Mouse (Mus musculus): ENCODE results near the gene Pramef8. TPM values are rescaled to one million over a fixed set of nuclear protein-coding genes. Genes with fewer than 3 reads are reported as not detected.
A peak's percentile ranks its signal among the peaks of the same experiment; 100 is the strongest.
"Not testable (repeated sequence)": the region's sequence is repeated elsewhere in the genome, so short reads cannot be mapped to it uniquely, and the experiment has no call there.

The Pramef8 gene
- total RNA-seq (2021), result 1 to 10 TPM; 9.1 to 9.3 TPM

- peak; percentile 84 for DNase-seq (ENCODE audit: low spot score)
- intact Hi-C loops (cut with DNase I), result no loop called here
Observed at GRCm38 (mm10) chr4:143412219-143413092, at the start of gene Pramef8. Gene Pramef8 (plus strand): TSS chr4:143412426.

GRCm38 (mm10) chr4:143366415-143367041 lies 45.7 kb upstream of the Pramef8 start:
- intact Hi-C loops (cut with DNase I), result no loop called here
- DNase-seq (ENCODE audit: low spot score), result no peak

- intact Hi-C loops (cut with DNase I), result no loop called here
- DNase-seq (ENCODE audit: low spot score), result no peak
Observed at GRCm38 (mm10) chr4:143379480-143379879, 32.7 kb upstream of the Pramef8 start.

GRCm38 (mm10) chr4:143379931-143380715 lies 32.1 kb upstream of the Pramef8 start:
- intact Hi-C loops (cut with DNase I), result loop anchor here (2.0 to 5.0 kb wide), 2 partner anchors 55 to 123 kb away; no protein-coding TSS in a partner anchor
- no peak for DNase-seq (ENCODE audit: low spot score)

GRCm38 (mm10) chr4:143380716-143381004 lies 31.6 kb upstream of the Pramef8 start:
- no peak for DNase-seq (ENCODE audit: low spot score)
- intact Hi-C loops (cut with DNase I), result loop anchor here (2.0 to 5.0 kb wide), 2 partner anchors 56 to 123 kb away; no protein-coding TSS in a partner anchor

- DNase-seq (ENCODE audit: low spot score), result no peak
- intact Hi-C loops (cut with DNase I), result loop anchor here (5.0 kb wide), 1 partner anchor 125 kb away; no protein-coding TSS in a partner anchor
Observed at GRCm38 (mm10) chr4:143382163-143382562, 30.1 kb upstream of the Pramef8 start.

- intact Hi-C loops (cut with DNase I), result loop anchor here (5.0 kb wide), 1 partner anchor 126 kb away; no protein-coding TSS in a partner anchor
Observed at GRCm38 (mm10) chr4:143383646-143384045, 28.6 kb upstream of the Pramef8 start.

GRCm38 (mm10) chr4:143388955-143389702 lies 23.1 kb upstream of the Pramef8 start:
- DNase-seq (ENCODE audit: low spot score), result no peak
- intact Hi-C loops (cut with DNase I), result no loop called here

More at GRCm38 (mm10) chr4:143383646-143384045, 28.6 kb upstream of the Pramef8 start:
- DNase-seq (ENCODE audit: low spot score), result no peak

GRCm38 (mm10) chr4:143394181-143394580 lies 18.0 kb upstream of the Pramef8 start, which contains the start of gene Pramel1:
Gene Pramel1 (plus strand): TSS chr4:143394428.
- intact Hi-C loops (cut with DNase I), result no loop called here
- DNase-seq (ENCODE audit: low spot score), result no peak

GRCm38 (mm10) chr4:143411566-143412218 lies 534 bp upstream of the Pramef8 start:
- intact Hi-C loops (cut with DNase I), result no loop called here
- DNase-seq (ENCODE audit: low spot score), result no peak

GRCm38 (mm10) chr4:143413621-143414020 lies 1.4 kb downstream of the Pramef8 start:
- no peak for DNase-seq (ENCODE audit: low spot score)
- intact Hi-C loops (cut with DNase I), result no loop called here

- intact Hi-C loops (cut with DNase I), result no loop called here
- DNase-seq (ENCODE audit: low spot score), result no peak
Observed at GRCm38 (mm10) chr4:143414121-143414520, 1.9 kb downstream of the Pramef8 start.

- DNase-seq (ENCODE audit: low spot score); intact Hi-C loops (cut with DNase I): not testable (repeated sequence)
Observed at GRCm38 (mm10) chr4:143426770-143427169, 14.5 kb downstream of the Pramef8 start.

- no peak for DNase-seq (ENCODE audit: low spot score)
Observed at GRCm38 (mm10) chr4:143450224-143450623, 38.0 kb downstream of the Pramef8 start, which contains the start of gene Oog4. Gene Oog4 (minus strand): TSS chr4:143450324.

More at GRCm38 (mm10) chr4:143450224-143450623, 38.0 kb downstream of the Pramef8 start, which contains the start of gene Oog4:
- intact Hi-C loops (cut with DNase I), result no loop called here

Other genes starting within 250 kb of the Pramef8 start
- 10 to 100 TPM; 19.7 to 20.9 TPM for gene Prdm2, start 199.4 kb upstream of the Pramef8 start, total RNA-seq (2021)
- gene Pdpn, start 112.9 kb upstream of the Pramef8 start, total RNA-seq (2021), result 1 to 10 TPM; 7.8 to 8.3 TPM
- gene Lrrc38, start 62.7 kb upstream of the Pramef8 start, total RNA-seq (2021), result under 1 TPM; 0.21 to 0.22 TPM
- gene Pramel1, start 18.0 kb upstream of the Pramef8 start, total RNA-seq (2021), result not detected
- gene Oog4, start 37.9 kb downstream of the Pramef8 start, total RNA-seq (2021), result not detected
- not detected for gene Gm13043, start 98.9 kb downstream of the Pramef8 start, total RNA-seq (2021)
- not detected for gene Gm13040, start 123.5 kb downstream of the Pramef8 start, total RNA-seq (2021)
- not detected for gene BC080695, start 139.3 kb downstream of the Pramef8 start, total RNA-seq (2021)
- not detected for gene Gm13057, start 139.3 kb downstream of the Pramef8 start, total RNA-seq (2021)
- gene Gm13083, start 202.6 kb downstream of the Pramef8 start, total RNA-seq (2021), result not detected
- gene Gm13088, start 244.8 kb downstream of the Pramef8 start, total RNA-seq (2021), result not detected

All from heart, postnatal 25 days (tissue).